Mouse (Mus musculus) cortical plate, adult 2 months (tissue): Measurements from ENCODE around the gene Dusp13.

Source experiments
- CTCF ChIP-seq: fragments of 200-500 bp; IDR thresholded peaks from 2 replicates; pipeline ENCODE4 v1.5.1; 2011; ENCODE audit warnings: mild to moderate bottlenecking, control low read depth, low read length; ENCODE audit not compliant: insufficient read depth; ENCODE audit errors: extremely low read depth
- POLR2A ChIP-seq: fragments of 200-500 bp; IDR thresholded peaks from 2 replicates; pipeline ENCODE4 v1.6.1; 2011; ENCODE audit warnings: mild to moderate bottlenecking, low read length, control low read depth; ENCODE audit not compliant: insufficient read depth; ENCODE audit errors: extremely low read depth

DNA sequence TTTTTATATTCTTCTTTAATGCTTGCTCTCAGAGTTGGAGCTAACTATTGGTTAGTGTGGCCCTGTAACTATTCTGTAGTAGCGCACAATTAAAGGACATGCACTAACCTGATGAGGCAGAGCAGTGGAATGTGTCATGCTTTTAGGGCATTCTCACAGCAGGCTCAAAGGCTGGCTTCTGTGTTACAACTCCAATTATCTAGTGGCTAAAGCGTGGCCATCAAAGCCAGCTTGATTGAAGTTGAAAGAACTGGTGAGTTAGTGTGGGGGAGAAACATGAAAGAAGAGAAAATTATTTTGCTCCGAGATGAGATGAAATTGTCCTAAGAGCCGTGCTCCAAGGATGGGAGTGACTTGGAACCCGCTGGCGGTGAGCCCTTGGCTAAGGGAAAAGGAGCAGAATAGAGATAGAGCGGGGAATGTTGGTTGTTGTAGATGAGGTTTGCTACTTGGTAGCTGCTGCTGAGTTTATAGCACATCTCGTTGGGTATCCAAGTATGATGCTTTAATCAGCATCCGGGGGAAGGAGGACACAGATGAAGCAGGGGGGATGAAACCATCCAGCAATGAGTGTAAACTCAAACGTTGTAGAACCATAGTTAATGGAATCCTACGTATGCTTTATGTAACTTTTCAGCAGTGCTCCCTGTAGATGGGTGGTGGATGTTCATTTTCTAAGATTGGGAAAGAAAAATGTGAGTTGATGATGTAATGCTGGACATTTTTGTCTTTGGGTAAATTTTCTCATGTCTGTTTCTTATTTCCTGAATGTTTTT, 21.7 kb upstream of the Dusp13 start:
- TF ChIP-seq CTCF (no peak), POLR2A (no peak)
